Mouse (Mus musculus) left cerebral cortex, adult 8-10 months (tissue): Measurements from ENCODE around the gene Col23a1. TPM values are rescaled to one million over a fixed set of nuclear protein-coding genes. Genes with fewer than 3 reads are reported as not detected.

ENCODE experiments used
- DNase-seq, 2 experiments: peaks; one replicate each; pipeline ENCODE4 v3.0.0; 2022; ENCODE audit warnings: low spot score in 2 of 2
- total RNA-seq, 4 experiments: library from RNA; stranded (reverse); gene quantifications; 2 replicates each; pipeline ENCODE4 v1.2.4; 2022

Gene Col23a1
- total RNA-seq, 4 experiments from 2014 or later: 8.0 to 11.0 (median 9.0) TPM

GRCm38 (mm10) chr11:51430180-51430578, 140.5 kb downstream of the Col23a1 start:
- no peak for DNase-seq

- no peak for DNase-seq
These were observed 141.6 kb downstream of the Col23a1 start for GRCm38 (mm10) chr11:51431287-51431686.

- DNase-seq: no peak
These were observed 142.2 kb downstream of the Col23a1 start for GRCm38 (mm10) chr11:51431968-51432367.

- no peak for DNase-seq
These were observed 152.3 kb downstream of the Col23a1 start for GRCm38 (mm10) chr11:51442006-51442405.

- DNase-seq: no peak
These were observed 152.9 kb downstream of the Col23a1 start for GRCm38 (mm10) chr11:51442599-51442998.

GRCm38 (mm10) chr11:51443818-51444217, 154.1 kb downstream of the Col23a1 start:
- DNase-seq: no peak

GRCm38 (mm10) chr11:51444649-51445048, 154.9 kb downstream of the Col23a1 start:
- no peak for DNase-seq

GRCm38 (mm10) chr11:51446711-51447425, 157.1 kb downstream of the Col23a1 start:
- no peak for DNase-seq

GRCm38 (mm10) chr11:51448256-51448655, 158.5 kb downstream of the Col23a1 start:
- no peak for DNase-seq

GRCm38 (mm10) chr11:51448680-51449079, 159.0 kb downstream of the Col23a1 start:
- no peak for DNase-seq

- DNase-seq: peak in 1 of 2 experiments; percentile 28
These were observed 160.2 kb downstream of the Col23a1 start for GRCm38 (mm10) chr11:51449881-51450280.

- DNase-seq: no peak
These were observed 161.6 kb downstream of the Col23a1 start for GRCm38 (mm10) chr11:51451281-51451680.

GRCm38 (mm10) chr11:51451925-51452324, 162.2 kb downstream of the Col23a1 start:
- DNase-seq: no peak

- DNase-seq: no peak
These were observed 164.0 kb downstream of the Col23a1 start for GRCm38 (mm10) chr11:51453742-51454141.

GRCm38 (mm10) chr11:51455501-51455900, 165.8 kb downstream of the Col23a1 start:
- DNase-seq: no peak

- DNase-seq: no peak
These were observed 167.9 kb downstream of the Col23a1 start for GRCm38 (mm10) chr11:51457624-51458023.

GRCm38 (mm10) chr11:51458649-51459048, 168.9 kb downstream of the Col23a1 start:
- no peak for DNase-seq

- no peak for DNase-seq
These were observed 169.9 kb downstream of the Col23a1 start for GRCm38 (mm10) chr11:51459569-51460043.

- no peak for DNase-seq
These were observed 179.0 kb downstream of the Col23a1 start for GRCm38 (mm10) chr11:51468737-51469136.

- DNase-seq: no peak
These were observed 179.7 kb downstream of the Col23a1 start for GRCm38 (mm10) chr11:51469341-51469831.

GRCm38 (mm10) chr11:51470383-51471144, 180.8 kb downstream of the Col23a1 start:
- DNase-seq: no peak

- no peak for DNase-seq
These were observed 184.0 kb downstream of the Col23a1 start for GRCm38 (mm10) chr11:51473686-51474085.
